Mouse (Mus musculus) kidney, postnatal 25 days (tissue): ENCODE results near the gene Kdm8.
"Not testable (repeated sequence)": the region's sequence is repeated elsewhere in the genome, so short reads cannot be mapped to it uniquely, and the experiment has no call there.

ENCODE experiments used
- DNase-seq, 2 experiments: peaks; one replicate each; pipeline ENCODE4 v3.0.0; 2021; ENCODE audit warnings: mixed read lengths in 2 of 2

Kdm8 gene

GRCm38 (mm10) chr7:125444464-125445401 lies at the start of gene Kdm8:
Gene Kdm8, plus strand, starts transcription at chr7:125444676.
- DNase-seq, result peak; percentile 97

DNA sequence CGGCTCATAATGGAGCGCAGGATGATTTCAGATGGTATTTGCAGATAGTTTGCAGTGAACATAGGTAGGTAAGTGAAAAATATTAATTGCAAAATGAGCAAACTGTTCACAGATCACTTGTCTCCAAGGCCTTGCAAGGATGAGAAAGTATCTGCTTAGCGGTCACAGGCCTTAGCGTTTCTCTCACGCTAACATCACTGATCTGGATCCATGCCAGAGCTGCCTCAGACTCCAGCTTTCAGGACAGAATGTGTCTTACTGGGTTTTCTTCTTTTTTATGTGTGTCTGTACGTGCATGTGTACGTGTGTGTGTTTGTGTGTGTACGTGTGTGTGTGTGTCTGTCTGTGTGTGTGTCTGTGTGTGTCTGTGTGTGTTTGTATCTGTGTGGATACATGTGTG lies 46.4 kb upstream of the Kdm8 start:
- peak in 1 of 2 experiments; percentile 11 for DNase-seq

- DNase-seq, result no peak
These were observed 45.8 kb upstream of the Kdm8 start for GRCm38 (mm10) chr7:125398687-125399086.

DNA sequence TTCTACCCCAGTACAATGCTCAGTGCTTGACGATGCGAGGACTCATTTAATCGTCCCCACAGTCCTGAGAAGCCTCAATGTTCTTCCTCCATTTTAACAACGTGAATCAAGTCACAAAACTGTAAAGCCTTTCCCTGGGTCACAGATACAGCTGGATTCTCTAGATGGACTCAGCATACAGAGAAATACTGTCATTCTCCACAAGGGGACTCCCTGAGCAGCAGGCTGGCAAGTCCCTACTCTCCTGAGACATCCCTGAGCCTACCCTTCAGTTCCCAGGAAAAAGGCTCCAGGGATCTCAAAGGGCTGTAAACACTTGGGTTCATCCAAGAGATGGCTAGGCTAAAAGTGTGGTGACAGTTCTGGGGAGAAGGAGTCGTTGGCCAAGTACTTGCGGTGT lies 37.3 kb upstream of the Kdm8 start:
- DNase-seq, result no peak

- no peak for DNase-seq
These were observed 29.4 kb upstream of the Kdm8 start for GRCm38 (mm10) chr7:125415087-125415486.

DNA sequence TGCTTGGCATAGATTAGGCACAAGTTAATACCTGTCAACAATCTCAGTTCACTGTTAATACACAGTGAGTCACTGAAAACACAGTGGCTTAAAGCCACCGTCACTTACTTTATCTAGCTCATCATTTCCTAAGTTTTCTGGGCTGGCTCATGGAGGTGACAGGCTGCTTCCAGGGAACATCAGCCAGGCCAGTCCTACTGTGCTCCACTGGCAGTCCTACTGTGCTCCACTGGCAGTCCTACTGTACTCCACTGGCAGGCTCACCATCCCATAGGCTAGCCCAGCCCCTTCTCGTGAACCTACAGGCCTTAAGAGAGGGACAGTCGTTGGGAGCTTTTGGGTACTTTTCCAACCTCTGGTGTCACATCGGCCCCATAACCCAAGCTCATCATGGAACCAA lies 28.7 kb upstream of the Kdm8 start:
- no peak for DNase-seq

- DNase-seq, result no peak
These were observed 27.7 kb upstream of the Kdm8 start for GRCm38 (mm10) chr7:125416762-125417161.

- no peak for DNase-seq
These were observed 26.1 kb upstream of the Kdm8 start for GRCm38 (mm10) chr7:125418413-125418812.

DNA sequence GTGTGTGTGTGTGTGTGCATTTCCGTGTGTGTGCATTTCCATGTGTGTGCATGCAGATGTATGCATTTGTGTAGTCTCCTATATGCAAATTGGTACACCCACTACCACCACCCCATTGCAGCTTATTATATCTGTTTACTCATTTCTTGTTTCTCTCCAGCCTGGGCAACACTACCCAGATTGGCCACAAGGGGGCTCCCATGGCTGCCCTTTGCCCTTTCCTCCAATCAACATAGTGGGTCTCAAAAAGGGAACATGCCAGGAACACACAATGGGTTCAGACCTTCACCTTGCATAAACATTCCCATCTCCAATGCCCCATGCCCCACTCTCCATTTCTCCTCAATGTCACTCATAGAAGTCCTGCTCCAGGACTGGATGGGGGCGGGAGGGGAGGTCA lies 24.3 kb upstream of the Kdm8 start:
- peak in 1 of 2 experiments; percentile 47 for DNase-seq

GRCm38 (mm10) chr7:125421911-125422310 lies 22.6 kb upstream of the Kdm8 start:
- no peak for DNase-seq

DNA sequence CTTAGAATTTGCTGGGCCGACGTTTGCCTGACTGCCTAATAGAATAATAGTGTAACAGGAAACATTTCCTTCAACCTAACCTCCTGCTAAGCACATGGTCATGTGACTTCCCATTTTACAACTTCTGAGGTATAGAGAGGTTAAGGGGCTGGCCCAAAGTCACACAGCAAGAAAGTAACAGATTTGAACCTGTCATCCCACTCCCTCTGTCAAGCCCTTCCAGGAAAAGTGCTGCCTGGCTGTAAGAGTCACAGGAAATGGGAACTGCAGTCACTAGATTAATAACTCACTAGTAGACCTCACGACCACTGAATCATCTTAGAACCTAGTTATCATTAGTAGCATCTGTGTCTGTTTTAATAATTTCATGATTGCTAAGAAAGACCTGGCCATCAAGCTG lies 21.4 kb upstream of the Kdm8 start:
- no peak for DNase-seq

GRCm38 (mm10) chr7:125427492-125428090 lies 16.9 kb upstream of the Kdm8 start:
- peak; percentile 24 to 51 for DNase-seq

- no peak for DNase-seq
These were observed 16.1 kb upstream of the Kdm8 start for GRCm38 (mm10) chr7:125428381-125428780.

- DNase-seq, result not testable (repeated sequence)
These were observed 15.5 kb upstream of the Kdm8 start for GRCm38 (mm10) chr7:125428816-125429500.

DNA sequence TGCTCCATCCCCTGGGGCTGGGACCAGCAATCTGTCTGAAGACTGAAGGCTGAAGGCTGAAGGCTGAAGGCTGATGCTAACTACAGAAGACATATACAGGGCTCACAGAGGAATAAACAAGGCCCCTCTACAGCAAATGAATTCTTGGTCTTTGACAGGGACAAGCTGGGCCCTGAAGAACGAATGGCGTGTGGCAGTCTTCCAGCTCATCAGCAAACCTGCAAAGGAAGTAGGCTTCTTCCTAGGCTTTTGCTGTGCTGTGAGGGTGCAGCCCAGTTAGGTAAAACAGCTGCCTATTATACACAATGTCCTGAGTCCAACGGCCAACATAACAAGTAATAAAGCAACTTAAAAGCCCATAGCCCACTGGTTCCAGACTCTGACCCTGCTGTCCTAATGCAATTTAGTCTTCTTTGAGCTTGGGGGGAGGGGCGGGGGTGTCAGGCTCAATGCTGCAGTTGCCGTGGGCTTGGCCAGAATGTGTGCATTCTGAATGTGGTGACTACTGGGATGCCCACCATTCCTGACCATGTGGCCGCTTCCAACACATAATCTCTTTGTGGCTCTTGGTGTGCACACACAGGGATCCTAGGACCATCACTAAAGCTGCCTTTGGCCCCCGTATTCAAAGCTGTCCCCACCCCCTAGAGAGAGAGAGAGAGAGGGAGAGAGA lies 14.2 kb upstream of the Kdm8 start:
- no peak for DNase-seq

DNA sequence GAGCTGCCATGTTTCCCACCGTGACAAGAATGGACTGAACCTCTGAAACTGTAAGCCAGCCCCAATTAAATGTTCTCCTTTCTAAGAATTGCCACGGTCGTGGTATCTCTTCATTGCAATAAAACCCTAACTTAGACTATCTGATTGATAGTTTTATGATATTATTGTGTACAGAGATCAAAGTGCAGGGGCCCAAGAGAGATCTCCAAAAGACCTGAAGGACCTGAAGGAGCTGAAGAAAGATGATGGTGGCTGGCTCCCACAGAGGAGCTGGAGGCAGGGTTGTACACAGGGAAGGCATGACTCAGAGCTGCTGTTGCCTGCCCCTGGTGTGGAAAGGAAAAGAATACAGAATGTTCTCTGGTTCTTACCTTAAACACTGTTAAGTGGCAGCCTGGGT lies 10.6 kb upstream of the Kdm8 start:
- DNase-seq, result no peak

GRCm38 (mm10) chr7:125434666-125435290 lies 9.7 kb upstream of the Kdm8 start:
- DNase-seq, result no peak

- DNase-seq, result no peak
These were observed 2.2 kb upstream of the Kdm8 start for GRCm38 (mm10) chr7:125442323-125442722.

GRCm38 (mm10) chr7:125444076-125444463 lies 406 bp upstream of the Kdm8 start:
- no peak for DNase-seq

DNA sequence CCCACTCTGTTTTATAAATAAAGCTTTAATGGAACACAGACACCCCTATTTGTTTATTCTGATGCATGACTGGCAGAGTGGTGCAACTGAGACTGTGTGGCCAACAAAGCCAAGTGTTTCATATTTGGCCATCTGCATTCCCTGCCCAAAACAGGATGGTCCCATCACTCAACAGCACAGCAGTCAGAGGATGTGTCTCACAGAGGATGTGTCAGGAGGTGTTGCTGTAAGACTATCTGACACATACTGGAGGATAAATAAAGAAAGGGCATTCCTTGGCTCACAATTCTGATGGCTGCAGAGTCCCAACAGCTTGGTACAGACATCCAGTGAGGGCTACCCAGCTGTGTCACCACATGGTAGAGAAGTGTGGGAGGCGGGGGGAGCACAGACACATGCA lies 6.2 kb downstream of the Kdm8 start:
- DNase-seq, result no peak

DNA sequence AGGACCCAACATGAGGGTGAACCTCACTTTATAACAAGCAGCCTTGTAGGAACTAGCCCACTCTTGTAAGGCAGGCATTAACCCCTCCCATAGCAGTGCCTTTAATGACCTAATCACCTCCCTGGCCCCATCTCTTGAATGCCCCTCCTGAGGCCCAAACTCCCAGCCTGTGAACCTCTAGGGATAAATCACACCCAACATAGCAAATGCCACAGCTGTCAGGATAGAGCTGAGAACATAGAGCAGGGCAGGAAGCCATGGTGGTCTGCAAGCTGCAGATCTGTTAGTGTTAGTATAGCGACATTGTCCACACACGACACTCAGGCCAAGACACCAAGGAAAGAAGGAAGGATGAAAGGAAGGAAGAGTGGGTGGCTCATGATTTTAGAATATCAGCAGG lies 6.6 kb downstream of the Kdm8 start:
- no peak for DNase-seq

- no peak for DNase-seq
These were observed 9.2 kb downstream of the Kdm8 start for GRCm38 (mm10) chr7:125453671-125454070.

DNA sequence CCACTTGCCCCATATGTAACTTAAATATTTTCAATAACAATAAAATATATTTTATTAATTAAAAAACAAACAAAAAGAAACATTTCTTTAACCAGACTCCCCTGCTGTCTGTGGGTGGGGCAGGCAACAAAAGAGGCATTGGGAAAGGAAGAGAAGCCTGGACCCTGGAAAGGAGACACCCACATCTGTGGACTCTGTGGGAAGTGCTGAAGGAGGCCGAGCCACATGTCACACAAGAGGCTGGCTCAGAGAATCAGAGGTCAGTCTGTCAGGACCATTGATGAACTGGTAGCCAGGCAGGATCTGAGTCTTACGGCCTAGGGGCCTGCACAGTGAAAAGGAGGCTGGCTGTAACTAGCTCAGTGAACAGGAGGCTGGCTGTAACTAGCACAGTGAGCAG lies 17.7 kb downstream of the Kdm8 start:
- DNase-seq, result peak in 1 of 2 experiments; percentile 21
